Mouse (Mus musculus) spleen, adult 12 weeks (tissue): Measurements from ENCODE around the gene Prrt1.

ENCODE experiments used
- DNase-seq: peaks from one replicate; pipeline ENCODE4 v3.0.0; 2022; ENCODE audit warnings: low spot score

Prrt1 gene

GRCm38 (mm10) chr17:34627943-34628643 is 1.2 kb upstream of the Prrt1 start, which contains the start of gene Ppt2:
Ppt2 (minus strand) TSS chr17:34628510.
- no peak for DNase-seq

DNA sequence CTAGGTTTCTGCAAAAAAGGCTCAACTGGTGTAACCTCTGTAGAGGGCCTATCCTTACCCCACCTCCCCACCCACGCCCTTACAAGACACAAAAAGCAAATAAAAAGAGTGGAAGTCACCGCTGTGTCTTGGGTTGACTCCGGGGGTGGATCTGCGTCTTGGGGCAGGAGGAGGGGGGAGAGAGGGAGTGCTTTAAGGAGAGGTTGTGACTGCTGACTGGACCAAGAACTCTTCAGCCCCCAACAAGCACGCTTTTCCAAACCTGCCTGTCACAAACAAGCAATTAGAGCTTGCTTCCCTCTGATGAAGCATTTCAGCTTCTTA is 727 bp upstream of the Prrt1 start:
- DNase-seq = no peak

DNA sequence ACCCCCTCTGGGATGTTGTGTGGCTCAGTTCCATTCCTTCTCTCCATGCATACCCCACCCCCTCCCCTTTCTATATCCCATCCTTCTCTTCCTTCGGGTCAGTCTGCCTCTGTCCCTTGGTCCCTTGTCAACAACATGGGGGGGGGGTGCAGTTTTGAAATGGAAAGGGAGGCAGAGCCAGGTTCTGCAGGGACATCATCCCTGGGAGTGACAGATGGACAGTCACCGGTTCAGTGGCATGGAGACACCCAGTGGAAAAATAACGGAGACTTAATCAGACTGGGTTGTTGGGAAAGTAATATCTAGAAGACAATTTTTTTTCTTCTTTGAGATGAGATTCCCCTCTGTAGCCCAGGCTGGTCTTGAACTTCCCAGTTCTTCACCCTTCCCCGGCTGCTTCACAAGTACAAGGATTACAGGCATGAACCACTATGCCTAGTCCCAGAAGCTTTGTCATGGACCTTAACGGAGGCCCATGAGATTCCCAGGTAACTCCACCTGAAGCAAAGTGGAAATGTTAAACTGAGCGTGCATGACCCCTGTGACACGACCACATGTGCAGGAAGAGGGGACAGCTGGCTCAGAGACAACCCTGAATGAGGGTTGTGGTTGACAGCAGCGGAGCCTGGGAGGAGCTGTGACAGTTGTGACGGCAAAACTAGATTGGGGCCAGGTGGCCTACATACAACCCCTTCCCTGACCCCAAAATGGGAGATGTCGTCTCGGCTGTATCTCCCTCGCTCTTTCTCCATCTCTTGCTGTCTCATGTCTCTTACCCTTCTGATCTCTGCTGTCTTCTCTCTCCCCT is 667 bp downstream of the Prrt1 start:
- no peak for DNase-seq

- DNase-seq = no peak
These were observed 1.5 kb downstream of the Prrt1 start for GRCm38 (mm10) chr17:34630761-34631301.

DNA sequence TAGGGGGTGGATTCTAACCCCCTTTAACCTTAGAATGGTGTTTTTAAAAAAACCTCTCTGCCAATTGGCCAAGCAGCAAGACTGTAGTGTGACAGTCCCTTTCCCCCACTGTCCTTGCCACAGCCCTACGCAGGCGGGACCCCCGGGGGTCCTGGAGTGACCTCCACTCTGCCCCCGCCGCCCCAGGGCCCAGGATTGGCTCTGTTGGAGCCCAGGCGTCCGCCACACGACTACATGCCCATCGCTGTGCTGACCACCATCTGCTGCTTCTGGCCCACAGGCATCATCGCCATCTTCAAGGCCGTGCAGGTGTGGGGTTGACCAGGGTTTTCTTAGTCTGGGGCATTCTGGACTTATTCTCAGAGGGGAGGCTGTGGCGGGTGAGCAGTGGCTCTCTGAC is 2.3 kb downstream of the Prrt1 start:
- no peak for DNase-seq

GRCm38 (mm10) chr17:34632261-34632691 is 2.9 kb downstream of the Prrt1 start:
- peak; percentile 42 for DNase-seq

DNA sequence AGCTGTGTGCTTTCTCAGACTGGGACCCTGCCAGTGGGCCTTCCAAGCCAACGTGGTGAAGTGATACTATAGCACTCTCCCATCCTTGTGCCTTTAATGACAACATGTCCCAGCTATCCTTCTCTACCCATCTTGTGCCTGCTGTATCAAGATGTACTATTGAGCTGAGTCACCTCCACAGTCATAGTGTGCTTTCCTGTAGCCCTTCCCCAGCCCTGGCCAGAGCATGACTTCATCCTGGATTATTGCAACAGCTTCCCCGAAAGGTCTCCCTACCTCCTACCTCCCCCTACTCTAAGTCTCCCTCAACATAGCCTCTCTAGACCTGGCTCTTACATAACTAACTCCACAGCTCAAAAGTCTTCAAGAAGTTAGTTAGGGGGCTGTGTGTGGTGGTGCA is 6.3 kb downstream of the Prrt1 start:
- DNase-seq = no peak

GRCm38 (mm10) chr17:34637459-34637858 is 8.1 kb downstream of the Prrt1 start:
- no peak for DNase-seq

DNA sequence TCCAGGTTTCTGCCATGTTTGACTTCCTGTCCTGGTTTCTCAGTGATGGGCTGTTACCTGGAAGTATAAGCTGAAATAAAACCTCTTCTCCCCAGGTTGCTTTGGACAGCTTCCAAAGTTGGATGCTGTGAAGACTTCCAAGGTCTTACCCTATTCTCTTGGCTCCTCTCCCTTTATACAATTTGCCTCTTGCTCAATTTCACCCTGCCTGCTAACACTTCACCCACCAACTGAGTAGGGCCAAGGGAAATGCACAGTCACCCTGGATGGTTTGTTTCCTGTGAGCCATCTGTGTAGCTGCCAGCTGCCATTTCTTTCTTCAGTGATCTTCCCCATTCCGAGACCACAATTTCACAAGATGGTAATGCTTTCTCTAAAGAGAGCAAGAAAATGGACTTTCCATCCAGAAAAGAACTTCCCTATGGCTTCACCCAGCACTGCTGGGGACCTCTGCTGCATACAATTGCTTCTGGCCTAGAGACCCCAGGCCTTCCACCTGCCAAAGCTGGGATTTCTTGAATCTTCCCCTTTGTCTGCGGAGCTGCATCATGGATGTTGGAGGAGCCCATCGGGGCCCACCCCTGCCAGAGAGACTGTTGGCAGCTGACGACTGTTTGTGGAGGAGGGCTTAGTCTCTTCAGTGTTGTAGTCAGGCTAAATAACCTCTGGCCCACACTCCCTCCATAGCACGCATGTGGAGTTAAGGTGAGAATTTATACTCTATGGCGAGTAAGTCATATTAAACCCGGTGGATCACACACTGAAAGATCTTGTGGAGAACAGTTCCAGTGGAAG is 10.3 kb downstream of the Prrt1 start:
- no peak for DNase-seq

- no peak for DNase-seq
These were observed 11.7 kb downstream of the Prrt1 start for GRCm38 (mm10) chr17:34640778-34641601.

DNA sequence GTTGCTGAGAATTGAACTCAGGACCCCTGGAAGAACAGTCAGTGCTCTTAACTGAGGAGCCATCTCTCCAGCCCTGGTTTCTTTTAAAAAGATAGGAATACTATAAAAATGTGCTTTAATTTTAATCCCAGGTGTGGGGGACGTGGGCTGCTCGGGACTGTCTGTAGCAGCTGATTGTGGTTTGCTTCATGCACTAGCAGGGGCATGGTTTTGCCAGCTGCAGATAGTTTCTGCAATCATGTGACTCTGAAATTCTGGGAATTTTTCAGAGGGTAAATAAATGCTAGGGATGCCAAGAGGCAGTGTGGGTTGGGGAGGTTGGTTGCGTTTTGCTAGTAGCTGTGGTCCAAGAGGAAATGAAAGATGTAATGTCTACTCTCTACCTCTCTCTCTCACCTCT is 12.6 kb downstream of the Prrt1 start:
- DNase-seq = no peak

GRCm38 (mm10) chr17:34643379-34643778 is 14.0 kb downstream of the Prrt1 start:
- DNase-seq = no peak

DNA sequence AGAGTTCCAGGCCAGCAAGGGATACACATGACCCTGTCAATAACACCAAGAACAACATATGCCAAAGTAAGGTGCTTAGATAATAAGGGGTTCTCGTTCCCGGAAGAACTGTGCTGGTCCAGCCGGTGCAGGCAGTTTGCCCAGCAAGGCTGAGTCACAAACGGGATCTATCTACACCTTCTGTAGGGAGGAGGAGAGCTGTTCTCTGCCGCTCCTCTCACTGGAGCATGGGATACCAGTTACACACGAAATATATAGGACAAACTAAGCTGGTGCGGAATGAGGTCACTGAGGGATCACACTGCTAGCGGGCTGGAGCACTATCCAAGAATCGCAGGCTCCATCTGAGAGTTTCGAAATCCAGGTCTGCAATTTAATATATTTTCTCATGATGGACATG is 14.6 kb downstream of the Prrt1 start:
- no peak for DNase-seq

DNA sequence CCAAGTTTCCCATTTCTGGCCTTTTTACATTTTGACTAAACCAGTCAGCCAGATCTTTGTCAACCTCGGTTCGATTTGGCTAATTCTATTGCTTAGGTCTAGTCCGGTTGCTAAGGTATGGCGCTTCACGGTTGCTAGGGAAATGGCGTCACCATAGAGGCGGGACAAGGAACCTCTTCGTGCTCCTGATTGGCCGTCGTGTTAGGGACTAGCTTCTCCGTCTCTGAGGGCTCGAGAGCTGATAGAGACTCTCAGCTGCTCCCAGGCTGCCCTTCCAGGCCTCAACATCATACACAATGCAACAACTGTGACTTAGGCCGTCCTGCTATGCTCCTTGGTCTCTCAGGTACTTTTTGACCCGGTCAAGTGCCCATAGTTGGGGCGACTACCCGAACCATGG is 15.3 kb downstream of the Prrt1 start, which contains the start of gene Fkbpl:
TSS of gene Fkbpl (plus strand) at position 157 of the 400 bp plus-strand sequence.
- peak; percentile 83 for DNase-seq

DNA sequence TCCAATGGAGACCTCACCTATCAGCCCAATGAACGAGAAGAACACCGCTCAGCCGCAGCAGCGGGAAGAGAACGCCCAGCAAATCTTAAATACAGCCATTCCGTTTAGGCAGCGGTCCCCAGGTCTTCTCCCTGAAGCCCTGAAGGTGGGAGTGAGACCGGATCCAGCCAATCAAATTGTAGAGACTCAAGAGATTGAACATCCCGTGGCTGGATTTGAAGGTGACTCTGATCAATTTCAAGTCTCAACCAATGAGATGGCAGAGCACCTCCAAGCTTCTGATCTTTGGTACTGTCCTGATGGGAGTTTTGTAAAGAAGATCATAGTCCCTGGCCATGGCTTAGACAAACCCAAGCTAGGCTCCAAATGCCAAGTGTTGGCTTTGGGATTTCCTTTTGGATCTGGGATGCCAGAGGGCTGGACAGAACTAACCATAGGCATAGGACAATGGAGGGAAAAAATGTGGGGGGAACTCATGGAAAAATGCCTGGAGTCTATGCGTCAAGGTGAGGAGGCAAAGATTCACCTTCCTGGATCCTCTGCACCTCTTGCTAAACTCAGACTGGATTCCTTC is 16.0 kb downstream of the Prrt1 start:
- DNase-seq = no peak

- no peak for DNase-seq
These were observed 16.6 kb downstream of the Prrt1 start for GRCm38 (mm10) chr17:34645831-34646511.

- DNase-seq = peak; percentile 85
These were observed 17.8 kb downstream of the Prrt1 start, which contains the start of gene Atf6b for GRCm38 (mm10) chr17:34646906-34647787. Atf6b (plus strand) TSS chr17:34647146.

DNA sequence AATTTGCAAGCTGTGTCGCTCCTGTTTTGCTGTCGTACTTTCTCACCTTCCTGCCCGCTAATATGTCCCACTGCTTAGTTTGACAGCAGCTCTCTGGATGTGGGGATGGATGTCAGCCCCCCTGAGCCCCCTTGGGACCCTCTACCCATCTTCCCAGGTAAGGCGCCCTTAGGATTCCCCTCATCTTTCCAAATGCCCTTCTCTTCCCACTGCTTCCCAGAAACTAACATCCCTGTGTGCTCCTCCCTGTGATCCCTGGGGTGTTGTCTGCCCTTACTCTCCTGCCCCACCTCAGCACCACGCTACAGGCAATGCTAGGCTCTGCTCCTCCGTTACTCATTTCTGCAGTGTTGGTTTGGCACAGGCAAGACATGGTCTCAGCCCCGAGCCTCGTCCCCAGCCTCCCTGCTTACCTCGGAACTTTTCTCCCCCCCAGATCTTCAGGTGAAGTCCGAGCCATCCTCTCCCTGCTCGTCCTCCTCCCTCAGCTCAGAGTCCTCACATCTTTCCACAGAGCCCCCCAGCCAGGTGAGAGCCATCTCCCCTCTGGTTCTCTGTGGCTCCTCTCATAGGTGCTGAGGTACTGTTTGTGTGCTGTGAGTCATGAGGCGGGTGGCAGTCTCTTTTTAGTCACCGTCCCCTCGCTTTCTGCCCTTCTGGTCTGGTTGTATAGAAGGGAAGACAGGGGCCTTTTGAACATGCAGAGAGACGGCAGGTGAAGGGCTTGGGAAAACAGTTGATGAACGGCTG is 19.0 kb downstream of the Prrt1 start:
- DNase-seq = no peak
